Mouse (Mus musculus) liver, adult 2 months (tissue): ENCODE results near the gene Tekt1. TPM values are rescaled to one million over a fixed set of nuclear protein-coding genes. Genes with fewer than 3 reads are reported as not detected.

Experiments used
- DNase-seq: peaks from one replicate; pipeline ENCODE4 v3.0.0-alpha.2; 2011; ENCODE audit warnings: low read depth, low spot score; ENCODE audit errors: extremely low read depth
- H3K27ac ChIP-seq: fragments of 200-500 bp; replicated peaks from 2 replicates; pipeline ENCODE4 v1.5.1; 2012; ENCODE audit warnings: low read depth, mild to moderate bottlenecking, control low read depth, inconsistent platforms, low read length; ENCODE audit not compliant: insufficient read depth
- H3K27me3 ChIP-seq: fragments of 200-500 bp; 2 replicates; pipeline ENCODE4 v1.6.1; 2012; ENCODE audit warnings: mild to moderate bottlenecking, moderate library complexity, low read length, inconsistent platforms; ENCODE audit not compliant: control insufficient read depth, insufficient read depth
- H3K36me3 ChIP-seq: fragments of 200-500 bp; 2 replicates; pipeline ENCODE4 v1.6.1; 2012; ENCODE audit warnings: low read length, inconsistent platforms; ENCODE audit not compliant: control insufficient read depth, insufficient read depth
- H3K4me1 ChIP-seq: fragments of 200-500 bp; 2 replicates; pipeline ENCODE4 v1.6.1; 2011; ENCODE audit warnings: low read length; ENCODE audit not compliant: control insufficient read depth, insufficient read depth
- H3K4me3 ChIP-seq: fragments of 200-500 bp; 2 replicates; pipeline ENCODE4 v1.5.1; 2011; ENCODE audit warnings: low read depth, mild to moderate bottlenecking, control low read depth, low read length, moderate library complexity; ENCODE audit not compliant: insufficient read depth
- H3K79me2 ChIP-seq: fragments of 200-500 bp; 2 replicates; pipeline ENCODE4 v1.6.1; 2012; ENCODE audit warnings: inconsistent platforms, mild to moderate bottlenecking, low read length, moderate library complexity; ENCODE audit not compliant: control insufficient read depth, insufficient read depth
- H3K9ac ChIP-seq: fragments of 200-500 bp; 2 replicates; pipeline ENCODE4 v1.6.1; 2012; ENCODE audit warnings: low read depth, mild to moderate bottlenecking, control low read depth, inconsistent platforms, low read length
- CTCF ChIP-seq: fragments of 200-500 bp; IDR thresholded peaks from 2 replicates; pipeline ENCODE4 v1.5.1; 2011; ENCODE audit warnings: low read depth, low read length, control low read depth
- POLR2A ChIP-seq: fragments of 200-500 bp; IDR thresholded peaks from 2 replicates; pipeline ENCODE4 v1.6.1; 2011; ENCODE audit warnings: low read length, control low read depth; ENCODE audit not compliant: insufficient read depth; ENCODE audit errors: extremely low read depth
- WGBS: fragments of 180-500 bp; shearing (Covaris S2); methylation state at CpG from one replicate; pipeline ENCODE4 v1.1.7; 2018; 5-methylcytosine and 5-hydroxymethylcytosine counted together
- polyA plus RNA-seq: library from polyadenylated mRNA; depleted of rRNA; stranded (reverse); fragments of >200 nt; gene quantifications from 2 replicates; pipeline ENCODE4 v1.2.3, GENCODE M21; 2012
- total RNA-seq: library from RNA; depleted of rRNA; stranded (reverse); fragments of >200 nt; gene quantifications from 2 replicates; pipeline ENCODE4 v1.2.3, GENCODE M21; 2014

Gene Tekt1
- total and polyA plus RNA-seq, 2 experiments, result not detected

- H3K79me2 ChIP-seq, result no peaks in the 10 kb centered on the region
- H3K27ac ChIP-seq, result no peak overlapping the region
- TF ChIP-seq POLR2A (no peak), CTCF (no peak)
- 89% methylated on average over 2 of the region's 2 CpGs for WGBS
- no peak for DNase-seq
- H3K36me3 ChIP-seq, result no peaks in the 10 kb centered on the region
- H3K4me3 ChIP-seq, result no peak overlapping the region
- no peaks in the 10 kb centered on the region; the same call in 1 of the 2 replicates for H3K4me1 ChIP-seq
- no peak overlapping the region for H3K9ac ChIP-seq
- no peaks in the 10 kb centered on the region for H3K27me3 ChIP-seq
Measured at GRCm38 (mm10) chr11:72394694-72395093, 32.5 kb upstream of the Tekt1 start.

- no peaks in the 10 kb centered on the region for H3K36me3 ChIP-seq
- H3K4me1 ChIP-seq, result no peaks in the 10 kb centered on the region; the same call in 1 of the 2 replicates
- WGBS, result 71% methylated on average over 5 of the region's 5 CpGs
- H3K27me3 ChIP-seq, result no peaks in the 10 kb centered on the region
- no peak for DNase-seq
- no peak overlapping the region for H3K9ac ChIP-seq
- TF ChIP-seq CTCF (no peak), POLR2A (no peak)
- H3K79me2 ChIP-seq, result no peaks in the 10 kb centered on the region
- H3K4me3 ChIP-seq, result no peak overlapping the region
- H3K27ac ChIP-seq, result no peak overlapping the region
Measured at GRCm38 (mm10) chr11:72393669-72394068, 31.4 kb upstream of the Tekt1 start.

GRCm38 (mm10) chr11:72393243-72393642, 31.0 kb upstream of the Tekt1 start:
- Histone ChIP-seq H3K9ac (no peak overlapping the region), H3K4me3 (no peak overlapping the region), H3K27ac (no peak overlapping the region), H3K36me3 (no peaks in the 10 kb centered on the region), H3K4me1 (no peaks in the 10 kb centered on the region; the same call in 1 of the 2 replicates), H3K79me2 (no peaks in the 10 kb centered on the region), H3K27me3 (no peaks in the 10 kb centered on the region)
- 93% methylated on average over 3 of the region's 3 CpGs for WGBS
- no peak for DNase-seq
- TF ChIP-seq POLR2A (no peak), CTCF (no peak)

- 89% methylated on average over 13 of the region's 13 CpGs for WGBS
- no peak overlapping the region for H3K9ac ChIP-seq
- DNase-seq, result no peak
Measured at GRCm38 (mm10) chr11:72391181-72391580, 28.9 kb upstream of the Tekt1 start.

GRCm38 (mm10) chr11:72389407-72390142, 27.3 kb upstream of the Tekt1 start:
- H3K9ac ChIP-seq, result no peak overlapping the region
- TF ChIP-seq CTCF, result no peak
- TF ChIP-seq POLR2A, result no peak
- H3K4me1 ChIP-seq, result no peaks in the 10 kb centered on the region
- 84% methylated on average over 7 of the region's 7 CpGs for WGBS
- no peaks in the 10 kb centered on the region for H3K27me3 ChIP-seq
- H3K79me2 ChIP-seq, result no peaks in the 10 kb centered on the region
- DNase-seq, result no peak
- no peak overlapping the region for H3K27ac ChIP-seq
- no peaks in the 10 kb centered on the region for H3K36me3 ChIP-seq
- H3K4me3 ChIP-seq, result no peak overlapping the region

More at GRCm38 (mm10) chr11:72391181-72391580, 28.9 kb upstream of the Tekt1 start:
- no peaks in the 10 kb centered on the region for H3K36me3 ChIP-seq
- H3K27ac ChIP-seq, result no peak overlapping the region
- no peaks in the 10 kb centered on the region for H3K4me1 ChIP-seq
- H3K4me3 ChIP-seq, result no peak overlapping the region
- TF ChIP-seq CTCF, result no peak
- no peak for TF ChIP-seq POLR2A
- H3K27me3 ChIP-seq, result no peaks in the 10 kb centered on the region
- H3K79me2 ChIP-seq, result no peaks in the 10 kb centered on the region

- WGBS, result 95% methylated on average over 6 of the region's 6 CpGs
- H3K27me3 ChIP-seq, result no peaks in the 10 kb centered on the region
- no peaks in the 10 kb centered on the region for H3K36me3 ChIP-seq
Measured at GRCm38 (mm10) chr11:72388113-72388529, 25.9 kb upstream of the Tekt1 start.

More at GRCm38 (mm10) chr11:72388113-72388529, 25.9 kb upstream of the Tekt1 start:
- TF ChIP-seq CTCF (no peak), POLR2A (no peak)
- H3K4me3 ChIP-seq, result no peak overlapping the region
- no peak overlapping the region for H3K27ac ChIP-seq
- no peak for DNase-seq
- H3K9ac ChIP-seq, result no peak overlapping the region
- no peaks in the 10 kb centered on the region for H3K4me1 ChIP-seq
- no peaks in the 10 kb centered on the region for H3K79me2 ChIP-seq
